Mouse (Mus musculus): ENCODE measurements around the gene Nup210. TPM values are rescaled to one million over a fixed set of nuclear protein-coding genes. Genes with fewer than 3 reads are reported as not detected.

Gene Nup210
- polyA plus RNA-seq, 1 experiment from 2014 or later, result 13.9 TPM

Other genes starting within 250 kb of the Nup210 start
- 15.0 and 18.1 TPM in 2 replicates for gene Iqsec1, start 128.1 kb downstream of the Nup210 start, polyA plus RNA-seq (2014; fragmentation: Nextera tagmentation; extraction: Ambion mirVana)
- 24.5 and 26.1 TPM in 2 replicates for gene Hdac11, start 39.8 kb upstream of the Nup210 start, polyA plus RNA-seq (2014; fragmentation: Nextera tagmentation; extraction: Ambion mirVana)
- 7.3 and 12.8 TPM in 2 replicates for gene Fbln2, start 95.6 kb upstream of the Nup210 start, polyA plus RNA-seq (2014; fragmentation: Nextera tagmentation; extraction: Ambion mirVana)